ENCODE assay signal across 9 mouse cellular contexts in genomic region chrX:111895084-111895779, GRCm38 (mm10). TPM values are rescaled to one million over a fixed set of nuclear protein-coding genes. Genes with fewer than 3 reads are reported as not detected.
DNase-seq lines count a peak whose midpoint lies in the region; ATAC-seq and TF ChIP-seq lines count a peak whose summit lies in the region.
"Had no signal": no experiment of that assay in that cellular context is flagged by ENCODE, and none has a peak within 500 bp of the region (broad histone marks: within the 10 kb centered on the region; RNA-seq: fewer than 3 reads in every experiment).

No protein-coding gene starts in this region.

- H3K27ac ChIP-seq in liver, embryonic 12.5 days: no peak overlapping the region
- no peak overlapping the region for H3K27ac ChIP-seq in stomach, postnatal 0 days (replicated peaks)

- peak overlapping the region; percentile 46 for H3K4me2 ChIP-seq in liver, embryonic 12.5 days
- H3K4me2 ChIP-seq in stomach, postnatal 0 days (replicated peaks; ENCODE audit: low read depth): peak overlapping the region; percentile 57

- 17% methylated on average over 45 of the region's 70 CpGs for WGBS in liver, embryonic 12.5 days (ENCODE audit: insufficient replicate concordance)
- 25% methylated on average over 19 of the region's 70 CpGs for WGBS in stomach, postnatal 0 days

- no peak overlapping the region for H3K9ac ChIP-seq in liver, embryonic 12.5 days
- no peak overlapping the region for H3K9ac ChIP-seq in stomach, postnatal 0 days (ENCODE audit: low read length)

- H3K36me3 ChIP-seq in liver, embryonic 12.5 days: no peaks in the 10 kb centered on the region
- H3K36me3 ChIP-seq in stomach, postnatal 0 days (ENCODE audit: control insufficient read depth, insufficient read depth, low read length): no peaks in the 10 kb centered on the region

- TF ChIP-seq EP300 in stomach, postnatal 0 days (optimal IDR thresholded peaks at IDR 0.05): no peak

- H3K4me3 ChIP-seq in liver, embryonic 12.5 days: peak overlapping the region; percentile 35
- H3K4me3 ChIP-seq in stomach, postnatal 0 days (ENCODE audit: low read depth, low read length): peak overlapping the region; percentile 36
- H3K4me3 ChIP-seq: erythroblast, embryonic 14.5 days had no signal

- no peaks in the 10 kb centered on the region for H3K4me1 ChIP-seq in liver, embryonic 12.5 days
- no peaks in the 10 kb centered on the region for H3K4me1 ChIP-seq in stomach, postnatal 0 days (replicated peaks; ENCODE audit: control insufficient read depth, insufficient read depth)

- no peak for ATAC-seq in cerebellum, adult (ENCODE audit: insufficient number of reproducible peaks, low FRiP score, low TSS enrichment)
- no peak for ATAC-seq in liver, embryonic 12.5 days
- no peak for ATAC-seq in stomach, postnatal 0 days (ENCODE audit: low FRiP score, low TSS enrichment)

- no peaks in the 10 kb centered on the region for H3K9me3 ChIP-seq in liver, embryonic 12.5 days (replicated peaks)
- no peaks in the 10 kb centered on the region for H3K9me3 ChIP-seq in stomach, postnatal 0 days (ENCODE audit: control insufficient read depth, low read length)

- no peak for TF ChIP-seq CTCF in stomach, postnatal 0 days (IDR thresholded peaks at IDR 0.05; ENCODE audit: low read depth)

- DNase-seq in cerebellum, postnatal 25 days: peak; percentile 4 to 9
- peak; percentile 8 for DNase-seq in thymus, postnatal 4 days
- DNase-seq in thymus, postnatal 36 days: no peak
- DNase-seq in stomach, postnatal 0 days (ENCODE audit: low spot score): peak; percentile 11
- DNase-seq in layer of hippocampus, postnatal 25 days (ENCODE audit: extremely low spot score in 1 of 2, low spot score in 1 of 2): no peak
- DNase-seq in lung, postnatal 10 days: no peak

- H3K27me3 ChIP-seq in liver, embryonic 12.5 days (replicated peaks): peaks cover 19% of the 10 kb centered on the region
- H3K27me3 ChIP-seq in stomach, postnatal 0 days (ENCODE audit: control insufficient read depth, insufficient read depth, low read length): no peaks in the 10 kb centered on the region

RNA-seq across cellular contexts. Expression of gene Gm45194, which starts 4.0 kb away (rescaled TPM):
- 1.2 and 1.7 TPM in 2 replicates for polyA plus RNA-seq in liver, embryonic 12.5 days (2016; fragmentation: Nextera tagmentation; extraction: Ambion mirVana)
- not detected in 2 replicates for polyA plus RNA-seq in stomach, postnatal 0 days (2015; fragmentation: Nextera tagmentation; extraction: Ambion mirVana)
- not detected for total RNA-seq in layer of hippocampus, postnatal 25 days (2021)
- polyA plus RNA-seq: erythroblast, embryonic 14.5 days had no signal

Comparison
In these comparisons a context has a peak if more than half of its experiments do, and no peak if none do; other contexts are left out.
1. DNase-seq: peak in cerebellum, postnatal 25 days (2 of 2), thymus, postnatal 4 days (single experiment) and stomach, postnatal 0 days (single experiment); none in thymus, postnatal 36 days (0 of 2), layer of hippocampus, postnatal 25 days (0 of 2) and lung, postnatal 10 days (single experiment).